Mouse (Mus musculus) embryonic fibroblast, embryonic 13.5 days (primary cell): ENCODE data around the gene Cct8l1. TPM values are rescaled to one million over a fixed set of nuclear protein-coding genes. Genes with fewer than 3 reads are reported as not detected.
A peak's percentile ranks its signal among the peaks of the same experiment; 100 is the strongest.

Experiments used
- H3K27ac ChIP-seq: 2 replicates; pipeline ENCODE4 v1.5.1; 2012; ENCODE audit warnings: low read length, control low read depth, inconsistent platforms; ENCODE audit not compliant: insufficient read depth
- H3K4me1 ChIP-seq: 2 replicates; pipeline ENCODE4 v1.6.1; 2011; ENCODE audit warnings: low read length; ENCODE audit not compliant: control insufficient read depth, insufficient read depth
- H3K4me3 ChIP-seq: 2 replicates; pipeline ENCODE4 v1.5.1; 2011; ENCODE audit warnings: mild to moderate bottlenecking, control low read depth, low read length; ENCODE audit not compliant: insufficient read depth
- CTCF ChIP-seq: IDR thresholded peaks from 2 replicates; pipeline ENCODE4 v1.5.1; 2011; ENCODE audit warnings: mild to moderate bottlenecking, control low read depth, low read length, moderate library complexity, borderline replicate concordance; ENCODE audit not compliant: insufficient read depth
- POLR2A ChIP-seq: IDR thresholded peaks from 2 replicates; pipeline ENCODE4 v1.6.1; 2011; ENCODE audit warnings: low read depth, mild to moderate bottlenecking, control low read depth, low read length, moderate library complexity
- polyA plus RNA-seq: library from polyadenylated mRNA; stranded (reverse); fragments of >200 nt; gene quantifications from 2 replicates; pipeline ENCODE4 v1.2.4, GENCODE M21; 2011; ENCODE audit warnings: low read depth; ENCODE audit not compliant: missing spikeins, insufficient read length

Gene Cct8l1
- polyA plus RNA-seq, 1 experiment: not detected

DNA sequence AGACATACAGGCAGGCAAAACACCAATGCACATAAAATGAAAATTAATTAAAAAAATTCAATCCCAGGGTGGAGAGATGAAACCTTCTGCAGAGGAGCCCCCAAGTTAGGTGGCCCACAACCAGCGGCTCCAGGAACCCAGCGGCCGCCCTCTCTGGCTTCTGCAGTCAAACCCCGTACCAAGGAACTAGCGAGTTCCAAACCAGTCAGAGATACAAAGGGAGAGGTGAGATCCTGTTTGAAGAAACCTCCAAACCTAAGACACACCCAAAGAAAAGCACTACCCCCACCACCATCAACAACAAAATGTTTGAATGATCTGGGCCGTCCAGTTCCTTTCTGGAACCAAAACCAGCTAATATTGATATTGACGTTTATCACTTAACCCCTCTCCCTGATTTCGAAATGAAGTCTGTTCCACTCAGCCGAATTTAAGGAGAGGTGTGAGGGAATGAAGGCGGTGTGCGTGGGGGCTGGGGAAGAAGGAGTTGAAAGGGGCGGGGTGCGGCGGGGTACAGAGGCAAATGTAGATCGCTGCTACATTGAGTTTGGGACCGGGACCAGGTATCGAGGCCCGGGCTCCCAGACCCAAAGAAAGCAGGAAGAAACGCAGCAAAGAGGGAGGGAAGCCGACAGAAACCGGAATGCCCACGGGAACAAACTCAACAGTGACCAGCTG is 13.1 kb downstream of the Cct8l1 start:
- Histone ChIP-seq H3K4me1 (no peaks in the 10 kb centered on the region), H3K27ac (peak overlapping the region; percentile 25; the same call in 1 of the 2 replicates), H3K4me3 (peak overlapping the region; percentile 63)
- TF ChIP-seq POLR2A: peak; percentile 81
- no peak for TF ChIP-seq CTCF

DNA sequence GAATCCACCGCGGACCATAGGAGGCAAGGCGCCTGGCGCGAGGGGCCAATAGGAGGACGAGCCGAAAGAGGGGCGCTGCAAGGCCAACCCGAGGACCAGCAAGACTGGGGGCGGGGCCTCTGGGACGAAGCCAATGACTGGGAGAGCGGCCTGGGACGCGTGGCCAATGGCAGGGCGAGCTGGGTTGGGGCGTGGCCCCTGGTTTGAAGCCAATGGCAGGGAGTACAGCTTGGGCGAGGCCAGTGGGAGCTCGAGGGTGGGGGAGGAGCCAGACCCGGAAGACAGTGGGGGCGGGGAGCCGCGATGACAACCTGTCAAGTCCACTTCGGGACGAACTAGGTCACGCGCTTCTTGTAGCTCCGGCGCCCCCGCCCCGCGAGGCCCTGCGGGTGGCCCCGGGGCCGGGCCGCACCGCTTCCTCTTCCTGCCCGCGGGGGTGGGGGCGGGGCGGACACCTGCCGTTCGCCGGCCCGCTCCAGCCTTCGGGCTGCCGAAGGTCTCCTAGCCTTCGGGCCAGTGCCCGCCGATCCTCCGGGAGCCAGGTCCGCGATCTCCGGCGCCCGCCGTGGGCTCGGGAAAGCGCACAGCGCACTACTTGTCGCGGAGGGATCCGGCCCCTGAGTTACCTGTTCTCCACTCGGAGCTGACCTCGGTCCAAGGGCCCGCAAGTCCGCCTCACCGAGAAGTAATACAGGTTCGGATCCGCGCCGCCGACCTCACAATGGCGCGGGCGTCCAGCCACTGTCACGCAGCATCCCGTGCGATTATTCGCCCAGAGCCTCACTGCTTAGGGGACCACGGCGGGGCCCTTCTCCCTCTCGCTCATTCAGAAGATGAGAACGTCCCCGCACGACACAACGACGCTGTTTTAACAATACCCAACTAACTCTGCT is 13.9 kb downstream of the Cct8l1 start:
- H3K4me3 ChIP-seq: peak overlapping the region; percentile 63

GRCm38 (mm10) chr5:25530629-25531028 is 14.8 kb downstream of the Cct8l1 start:
- Histone ChIP-seq H3K4me1 (no peaks in the 10 kb centered on the region), H3K4me3 (no peak overlapping the region), H3K27ac (no peak overlapping the region)
- TF ChIP-seq POLR2A (no peak), CTCF (no peak)

More for the DNA sequence above, 13.9 kb downstream of the Cct8l1 start:
- TF ChIP-seq POLR2A (peak; percentile 75), CTCF (no peak)
- peak overlapping the region; percentile 77 for H3K27ac ChIP-seq
- no peaks in the 10 kb centered on the region for H3K4me1 ChIP-seq

DNA sequence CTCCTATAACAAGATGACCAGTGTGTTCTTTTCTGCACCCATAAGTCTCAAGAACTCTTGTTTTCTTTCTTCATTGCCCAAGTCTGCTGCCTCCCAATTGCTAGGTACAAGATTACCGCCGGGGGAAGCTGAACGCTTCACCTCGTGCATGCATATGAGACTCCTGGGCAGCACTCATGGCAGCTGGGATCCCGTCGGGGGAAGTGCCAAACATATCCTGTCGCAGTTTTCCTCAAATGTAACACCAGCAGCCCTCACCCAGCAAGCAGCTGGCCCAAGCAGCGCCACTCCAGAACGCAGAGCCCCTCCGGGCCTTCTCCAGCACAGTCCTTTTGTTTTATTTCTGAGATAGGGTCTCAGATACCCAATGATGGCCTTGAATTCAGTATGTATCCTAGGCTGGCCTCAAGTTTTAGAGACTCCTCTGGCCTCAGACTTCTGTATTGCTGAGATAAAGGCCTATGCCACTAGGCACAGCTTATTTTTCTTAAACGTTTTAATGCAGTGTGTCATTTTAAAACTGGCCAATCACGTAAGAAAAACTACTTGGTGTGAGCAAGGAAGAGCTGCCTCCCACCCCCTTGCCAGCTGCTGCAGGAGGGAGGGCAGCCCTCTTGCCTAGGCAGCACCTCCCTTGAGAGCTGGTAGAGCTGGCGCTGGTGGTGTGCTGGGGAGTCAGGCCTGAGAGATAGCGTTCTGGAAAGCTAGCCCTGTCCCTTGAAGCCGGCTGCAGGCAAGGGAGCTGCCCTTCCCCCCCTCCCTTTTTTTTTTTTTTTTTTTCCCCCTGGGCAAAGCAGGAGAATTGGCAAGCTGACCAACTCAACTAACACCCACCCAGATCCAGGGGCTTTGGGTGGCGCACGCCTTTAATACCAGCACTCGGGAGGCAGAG is 16.6 kb downstream of the Cct8l1 start:
- no peaks in the 10 kb centered on the region for H3K4me1 ChIP-seq
- TF ChIP-seq CTCF (no peak), POLR2A (no peak)
- no peak overlapping the region for H3K4me3 ChIP-seq
- no peak overlapping the region for H3K27ac ChIP-seq

DNA sequence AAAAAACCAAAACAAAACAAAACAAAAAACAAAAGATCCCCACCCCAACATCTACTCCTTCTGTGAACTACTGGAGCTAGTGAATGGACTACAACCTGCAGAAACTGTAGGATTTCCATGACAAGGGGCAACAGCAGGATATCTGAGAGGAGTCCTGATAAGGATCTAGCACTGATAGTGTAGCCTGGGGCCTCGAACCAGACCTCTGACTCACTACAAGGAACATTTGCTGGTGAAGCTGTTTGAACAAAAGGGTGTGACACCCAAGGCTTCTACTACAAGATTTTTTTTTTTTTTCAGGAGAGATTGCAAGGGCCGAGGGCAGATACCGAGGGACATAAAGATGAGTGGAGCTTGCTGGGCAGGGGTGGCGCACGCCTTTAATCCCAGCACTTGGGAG is 17.4 kb downstream of the Cct8l1 start:
- Histone ChIP-seq H3K4me1 (no peaks in the 10 kb centered on the region), H3K27ac (no peak overlapping the region), H3K4me3 (no peak overlapping the region)
- TF ChIP-seq CTCF (no peak), POLR2A (no peak)

GRCm38 (mm10) chr5:25535566-25535965 is 19.7 kb downstream of the Cct8l1 start:
- H3K4me3 ChIP-seq: no peak overlapping the region
- H3K4me1 ChIP-seq: no peaks in the 10 kb centered on the region
- H3K27ac ChIP-seq: no peak overlapping the region
- no peak for TF ChIP-seq CTCF
- TF ChIP-seq POLR2A: no peak

- no peak overlapping the region for H3K27ac ChIP-seq
- no peak overlapping the region for H3K4me3 ChIP-seq
- H3K4me1 ChIP-seq: no peaks in the 10 kb centered on the region
- no peak for TF ChIP-seq POLR2A
- TF ChIP-seq CTCF: no peak
These were observed 20.6 kb downstream of the Cct8l1 start for GRCm38 (mm10) chr5:25536451-25536850.

DNA sequence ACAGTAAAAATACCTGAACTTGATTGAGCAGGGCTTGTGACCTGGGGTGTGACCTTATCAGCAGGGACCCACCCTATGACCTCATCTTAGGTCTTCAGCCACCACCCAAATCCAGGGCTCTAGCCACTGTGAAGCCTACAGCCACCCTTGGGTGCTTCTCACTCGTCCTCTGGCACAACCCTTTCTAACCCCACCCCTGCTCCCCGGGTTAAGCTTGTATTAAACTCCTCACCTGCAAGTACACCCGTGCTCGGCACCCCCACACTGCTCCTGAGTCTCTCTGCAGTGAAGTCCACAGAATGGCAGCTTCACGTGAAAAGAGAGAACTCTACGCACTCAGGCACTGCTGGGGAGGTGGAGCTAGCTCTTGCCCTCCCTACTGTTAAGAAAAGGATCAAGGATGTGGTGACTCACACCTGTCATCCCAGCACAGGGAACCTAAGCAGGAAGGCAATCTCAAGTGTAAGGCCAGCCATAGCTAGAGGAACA is 21.1 kb downstream of the Cct8l1 start:
- H3K4me3 ChIP-seq: no peak overlapping the region
- no peak overlapping the region for H3K27ac ChIP-seq
- TF ChIP-seq POLR2A (no peak), CTCF (no peak)
- no peaks in the 10 kb centered on the region for H3K4me1 ChIP-seq

GRCm38 (mm10) chr5:25540412-25540811 is 24.5 kb downstream of the Cct8l1 start:
- H3K27ac ChIP-seq: no peak overlapping the region
- TF ChIP-seq CTCF (no peak), POLR2A (no peak)
- no peak overlapping the region for H3K4me3 ChIP-seq
- no peaks in the 10 kb centered on the region for H3K4me1 ChIP-seq

- TF ChIP-seq CTCF (no peak), POLR2A (no peak)
- no peak overlapping the region for H3K4me3 ChIP-seq
- H3K4me1 ChIP-seq: no peaks in the 10 kb centered on the region
- no peak overlapping the region for H3K27ac ChIP-seq
These were observed 25.1 kb downstream of the Cct8l1 start for GRCm38 (mm10) chr5:25540921-25541320.
